Mouse (Mus musculus): ENCODE measurements around the gene Osbpl3.

The Osbpl3 gene

DNA sequence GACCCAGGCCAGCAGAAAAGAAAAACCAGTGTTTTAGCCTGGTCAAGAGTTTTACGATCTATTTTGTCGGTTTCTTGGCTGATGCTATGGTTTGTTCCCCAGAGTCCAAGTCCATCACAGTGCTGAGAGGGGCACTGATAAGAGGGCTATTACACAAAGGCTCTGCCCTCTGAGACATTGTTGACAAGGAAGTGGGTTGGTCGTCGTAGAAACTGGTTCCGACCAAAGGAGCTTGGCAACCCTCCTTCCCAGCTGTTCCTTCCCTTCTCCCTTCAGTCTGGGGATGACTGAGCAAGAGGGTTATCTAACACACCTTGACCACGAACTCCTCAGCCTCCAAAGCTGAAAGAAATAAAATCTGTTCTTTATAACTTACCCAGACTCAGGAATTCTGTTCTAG, 192.3 kb downstream of the Osbpl3 start, which contains the start of gene Gsdme:
Gene Gsdme (minus strand): TSS at position 193 of the 400 bp plus-strand sequence.
- no peak for DNase-seq

DNA sequence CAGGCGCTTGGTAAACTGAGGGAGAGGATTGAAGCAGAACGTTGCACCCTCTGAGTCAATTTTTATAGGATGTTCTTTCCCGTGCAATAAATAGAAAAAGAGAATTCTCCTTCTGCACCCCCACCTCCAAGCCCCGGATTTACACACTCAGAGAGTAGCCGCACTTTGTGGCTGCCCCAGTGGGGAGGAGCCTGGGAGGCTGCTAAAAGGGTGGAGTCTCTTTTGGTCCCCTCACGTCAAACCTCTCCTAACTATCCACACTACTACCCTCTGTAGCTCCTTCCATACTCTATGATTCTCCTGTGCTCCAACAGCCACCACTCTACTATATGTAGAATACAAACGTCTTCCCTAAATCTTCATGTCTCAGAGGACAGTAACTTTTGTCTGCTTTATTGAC, 193.7 kb downstream of the Osbpl3 start:
- no peak for DNase-seq

DNA sequence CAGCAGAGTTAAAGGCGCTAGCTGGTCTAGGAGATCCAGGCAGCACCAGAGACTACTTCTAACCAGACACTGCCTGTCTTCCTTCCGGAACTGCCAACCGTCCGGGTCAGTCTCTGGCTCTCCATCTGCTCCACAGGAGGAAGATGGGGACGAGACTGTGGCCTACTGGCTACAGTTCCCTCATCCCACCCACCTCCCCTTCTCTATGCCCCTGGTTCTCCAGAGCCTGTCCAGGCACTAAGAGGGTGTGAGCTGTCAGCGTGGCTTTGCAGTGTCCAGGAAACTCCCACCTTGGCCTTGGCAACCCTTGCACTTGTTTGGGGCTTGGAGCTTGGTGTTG, 194.1 kb downstream of the Osbpl3 start:
- DNase-seq, result no peak

DNA sequence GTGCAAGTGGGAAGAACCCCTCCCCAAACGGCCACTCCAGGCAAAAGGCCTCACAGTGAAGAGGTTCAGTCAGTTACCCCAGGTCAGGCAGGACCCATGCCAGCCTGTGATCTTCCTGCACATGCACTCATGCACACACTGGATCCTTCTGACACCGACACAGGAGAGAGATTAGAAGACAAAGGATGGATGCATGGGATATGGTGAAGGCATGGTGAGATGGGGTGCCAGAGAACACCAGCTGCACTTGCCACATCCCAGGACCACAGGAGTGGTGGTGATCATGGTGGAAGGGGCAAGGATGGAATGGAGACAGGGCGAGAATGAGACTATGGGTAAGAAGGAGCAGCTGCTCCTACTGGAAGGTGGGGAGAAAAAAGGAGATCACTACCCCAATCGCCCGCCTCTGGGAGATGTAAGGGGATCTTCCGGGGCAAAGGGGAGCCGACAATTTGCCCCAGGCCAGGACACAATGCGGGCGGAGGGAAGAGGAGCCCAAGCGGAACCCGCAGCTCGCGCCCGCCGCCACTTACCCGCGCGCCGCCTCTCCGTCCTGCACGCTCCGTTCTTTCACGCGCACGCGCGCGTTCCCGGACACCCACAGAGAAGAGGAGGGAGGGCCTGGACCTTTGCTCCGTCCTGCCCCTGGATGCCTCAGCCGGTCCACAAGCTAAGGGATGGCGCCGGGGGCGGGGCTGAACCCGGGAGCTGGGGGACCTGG, 194.6 kb downstream of the Osbpl3 start:
- peak; percentile 90 for DNase-seq

DNA sequence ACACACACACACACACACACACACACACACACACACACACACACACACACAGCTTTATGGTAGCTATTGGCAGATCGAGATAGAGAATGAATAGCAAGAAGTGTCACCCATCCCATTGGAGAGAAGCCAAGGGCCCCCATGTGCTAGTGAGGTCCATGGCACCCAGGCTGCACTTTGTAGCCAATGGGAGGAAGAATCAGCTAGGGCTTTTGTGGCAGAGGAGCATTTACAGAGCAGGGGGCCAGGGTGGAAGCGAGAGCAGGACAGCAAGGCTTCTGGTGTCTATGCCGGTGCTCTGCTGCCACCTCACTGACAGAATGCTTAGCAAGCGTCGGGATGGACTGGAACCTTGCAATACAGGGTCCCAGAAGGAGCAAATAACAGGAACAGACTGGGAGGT, 200.6 kb downstream of the Osbpl3 start:
- no peak for DNase-seq

DNA sequence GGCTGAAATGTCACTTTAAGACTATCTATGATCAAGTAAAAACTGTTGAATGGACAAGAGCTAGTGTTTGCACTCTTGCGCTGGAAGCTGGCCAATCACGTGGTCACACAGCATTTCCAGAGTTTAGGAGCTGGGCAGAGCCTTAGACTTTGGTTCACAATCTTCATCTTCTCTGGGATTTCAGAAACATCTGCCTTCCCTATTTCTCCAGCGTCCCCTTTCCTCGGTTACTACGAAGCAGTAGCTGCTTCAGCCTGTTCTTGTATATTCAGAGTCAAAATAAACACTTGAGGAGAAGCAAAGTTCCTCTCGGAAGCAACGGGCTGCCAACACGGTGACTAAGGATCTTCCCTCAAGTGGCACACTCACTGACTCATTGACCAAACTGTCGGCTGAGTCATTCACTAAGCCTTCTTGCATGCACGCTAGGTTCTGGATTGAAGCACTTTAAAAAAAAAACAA, 201.2 kb downstream of the Osbpl3 start:
- peak; percentile 83 for DNase-seq

DNA sequence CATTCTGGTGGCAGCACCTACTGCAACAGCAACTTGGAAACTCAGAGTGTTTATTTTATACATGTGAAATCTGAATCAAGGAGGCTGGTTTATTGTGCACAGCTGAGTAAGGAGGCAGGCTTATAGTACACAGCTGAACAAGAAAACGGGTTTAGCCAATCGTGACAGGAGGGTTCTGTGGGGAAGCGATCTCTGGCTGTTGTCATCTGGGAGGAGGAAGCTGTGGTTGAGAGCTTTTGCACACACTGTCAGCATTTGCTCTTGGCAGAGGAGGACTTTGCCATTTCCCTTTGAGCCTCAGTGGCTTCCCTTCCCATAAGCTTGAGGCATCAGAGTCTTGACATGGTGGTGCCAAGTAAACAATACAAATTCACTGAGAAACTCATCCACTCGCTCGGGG, 203.3 kb downstream of the Osbpl3 start:
- DNase-seq, result no peak

DNA sequence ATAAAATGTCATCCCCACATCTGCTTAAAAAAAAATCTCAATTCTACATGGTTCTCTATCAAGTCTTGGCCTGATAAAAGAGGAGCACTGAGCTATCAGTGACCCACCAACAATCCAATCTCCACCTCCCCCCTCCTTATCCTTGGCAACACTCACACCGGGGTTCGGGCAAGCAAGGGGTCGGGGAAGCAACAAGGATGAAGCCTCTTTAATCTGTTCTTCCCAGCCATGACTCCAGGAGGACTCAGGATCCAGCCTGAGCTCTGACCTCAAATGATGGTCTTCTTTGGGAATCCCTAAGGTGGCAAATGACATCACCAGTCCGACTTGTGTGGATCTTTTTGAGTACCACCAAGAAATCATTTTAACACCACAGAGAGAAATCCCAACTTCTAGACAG, 208.2 kb downstream of the Osbpl3 start:
- no peak for DNase-seq

DNA sequence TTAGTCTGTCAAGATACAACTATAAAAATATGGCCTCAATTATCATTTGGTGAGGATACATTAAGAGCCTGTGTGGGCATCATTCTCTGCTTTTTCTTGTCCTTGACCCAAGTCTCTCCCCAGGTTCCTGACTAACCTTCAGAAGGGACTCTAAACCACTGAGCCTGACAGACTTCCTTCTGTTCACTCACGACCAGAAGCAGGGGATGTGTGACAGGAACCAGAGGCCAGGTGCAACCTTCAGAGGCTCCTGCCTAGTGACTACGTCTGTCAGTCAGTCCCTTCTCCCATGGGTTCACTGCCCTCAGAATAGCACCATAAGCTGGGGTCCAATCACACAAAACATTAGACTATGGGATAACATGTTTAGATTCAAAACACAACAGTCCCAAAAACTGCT, 208.6 kb downstream of the Osbpl3 start:
- DNase-seq, result no peak

DNA sequence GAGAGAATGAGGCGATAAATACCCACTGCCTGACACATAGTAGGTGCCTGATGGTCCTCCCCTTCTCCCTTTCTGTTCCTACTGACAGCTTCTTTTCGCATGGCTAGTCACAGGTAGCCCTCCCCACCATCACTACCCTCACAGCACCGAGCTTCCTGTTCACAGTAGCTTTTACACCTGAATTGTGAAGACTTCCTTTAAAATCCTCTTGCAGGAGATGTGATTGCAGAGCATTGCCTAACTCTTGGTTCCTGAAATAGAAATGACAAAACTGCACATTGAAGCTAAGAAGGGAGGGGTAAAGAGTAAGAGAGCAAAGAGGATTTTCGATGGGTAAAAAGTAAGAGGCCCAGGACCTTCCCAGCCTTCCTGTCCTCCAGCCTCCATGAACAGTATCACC, 211.0 kb downstream of the Osbpl3 start:
- DNase-seq, result no peak

DNA sequence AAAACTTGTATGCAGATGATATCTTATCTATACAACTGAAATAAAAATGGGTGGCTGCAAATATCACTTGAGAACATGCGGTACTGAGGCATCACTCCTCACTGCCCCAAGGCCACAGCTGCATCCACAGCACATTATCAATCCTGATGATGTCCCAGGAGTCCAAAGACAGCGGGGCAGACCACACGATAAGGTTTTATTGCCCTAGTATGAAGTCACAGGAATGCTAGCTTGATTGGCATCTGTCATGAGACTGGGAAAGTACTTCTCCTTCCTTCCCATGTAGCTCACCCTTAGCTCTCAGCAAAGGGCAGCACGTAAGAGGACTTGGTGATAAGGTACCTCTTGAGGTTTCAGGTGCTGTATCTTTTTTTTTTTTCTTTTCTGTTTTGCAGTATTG, 211.9 kb downstream of the Osbpl3 start:
- no peak for DNase-seq

All from kidney, adult 18-20 months (tissue).